Mouse (Mus musculus) stomach, postnatal 0 days (tissue): ENCODE results near the gene Zfp526. TPM values are rescaled to one million over a fixed set of nuclear protein-coding genes. Genes with fewer than 3 reads are reported as not detected.

Experiments used
- ATAC-seq: fragments of 200-750 bp; cut with Nextera tagmentation; 2 replicates; pipeline ENCODE4 v1.8.0; 2017; ENCODE audit not compliant: low FRiP score, low TSS enrichment
- DNase-seq: peaks from one replicate; pipeline ENCODE4 v3.0.0-alpha.2; 2016; ENCODE audit warnings: low spot score
- H3K27ac ChIP-seq: fragments of 300-500 bp; sonication (generic); replicated peaks from 2 replicates; pipeline ENCODE4 v1.5.1; 2014; ENCODE audit warnings: mild to moderate bottlenecking, control low read depth
- H3K27me3 ChIP-seq: fragments of 300-500 bp; sonication (generic); 2 replicates; pipeline ENCODE4 v1.6.1; 2014; ENCODE audit warnings: low read length; ENCODE audit not compliant: control insufficient read depth, insufficient read depth
- H3K36me3 ChIP-seq: fragments of 300-500 bp; sonication (generic); 2 replicates; pipeline ENCODE4 v1.6.1; 2014; ENCODE audit warnings: low read length, mixed read lengths; ENCODE audit not compliant: control insufficient read depth, insufficient read depth
- H3K4me1 ChIP-seq: fragments of 300-500 bp; sonication (generic); replicated peaks from 2 replicates; pipeline ENCODE4 v1.6.1; 2014; ENCODE audit warnings: antibody characterized with exemption; ENCODE audit not compliant: control insufficient read depth, insufficient read depth
- H3K4me2 ChIP-seq: fragments of 300-500 bp; sonication (generic); replicated peaks from 2 replicates; pipeline ENCODE4 v1.6.1; 2014; ENCODE audit warnings: low read depth, mild to moderate bottlenecking, control low read depth, moderate library complexity
- H3K4me3 ChIP-seq: fragments of 300-500 bp; sonication (generic); 2 replicates; pipeline ENCODE4 v1.5.1; 2014; ENCODE audit warnings: low read depth, low read length, control low read depth
- H3K9ac ChIP-seq: fragments of 300-500 bp; sonication (generic); 2 replicates; pipeline ENCODE4 v1.6.1; 2014; ENCODE audit warnings: mild to moderate bottlenecking, low read length, control low read depth, mixed read lengths
- H3K9me3 ChIP-seq: fragments of 300-500 bp; sonication (generic); 2 replicates; pipeline ENCODE4 v1.6.1; 2016; ENCODE audit warnings: low read length; ENCODE audit not compliant: control insufficient read depth
- CTCF ChIP-seq: IDR thresholded peaks from 2 replicates; pipeline ENCODE4 v1.5.1; 2016; ENCODE audit warnings: antibody characterized with exemption, low read depth, mild to moderate bottlenecking, moderate library complexity
- EP300 ChIP-seq: optimal IDR thresholded peaks from 2 replicates; pipeline ENCODE3; 2016; ENCODE audit warnings: antibody characterized with exemption
- WGBS: fragments of 180-500 bp; shearing (Covaris S2); extraction: QIAGEN DNeasy Blood & Tissue Kit; methylation state at CpG from one replicate; pipeline ENCODE4 v1.1.7; 2014; 5-methylcytosine and 5-hydroxymethylcytosine counted together
- polyA plus RNA-seq: library from polyadenylated mRNA; unstranded; fragments of >200 nt; fragmentation: Nextera tagmentation; extraction: Ambion mirVana; gene quantifications from 2 replicates; pipeline ENCODE4 v1.2.1, GENCODE M21; 2015

Zfp526 gene
- polyA plus RNA-seq, 1 experiment from 2014 or later = 1.1 TPM

DNA sequence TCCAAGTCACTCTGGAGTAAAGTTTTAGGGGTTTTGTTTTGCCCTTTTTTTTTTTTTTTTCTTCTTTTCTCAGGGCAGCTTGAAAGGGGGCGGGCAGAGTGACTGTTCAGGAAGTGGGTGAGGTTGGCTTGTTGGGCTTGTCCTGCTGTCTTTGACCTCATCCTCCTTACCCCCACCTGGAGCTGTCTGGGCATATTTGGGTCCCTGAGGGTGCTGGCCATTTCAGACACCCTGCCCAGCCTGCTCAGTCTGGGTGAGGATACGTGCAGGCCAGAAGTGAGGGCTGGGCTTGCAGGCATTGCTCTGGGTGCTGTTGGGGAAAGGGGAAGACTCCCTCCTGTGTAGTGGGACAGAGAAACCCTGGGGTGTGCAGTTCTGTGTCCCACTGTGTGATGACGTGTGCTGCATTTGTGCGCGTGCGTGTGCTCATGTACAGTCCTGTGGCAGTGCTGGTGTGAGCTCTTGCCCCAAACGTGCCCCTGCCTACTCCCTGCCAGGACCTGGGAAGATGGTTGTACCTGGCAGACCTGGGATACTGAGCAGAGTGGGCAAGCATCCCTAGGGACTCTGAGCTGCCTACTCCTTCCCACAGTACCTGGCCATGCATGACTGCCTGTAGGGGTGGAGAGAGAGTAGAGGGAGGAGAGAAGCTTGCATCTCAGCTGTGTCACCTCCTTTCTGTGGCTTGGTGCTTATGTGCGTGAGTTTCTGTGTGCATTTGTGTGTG is 48.5 kb downstream of the Zfp526 start:
- peaks cover 9% of the 10 kb centered on the region for H3K4me1 ChIP-seq
- no peaks in the 10 kb centered on the region for H3K9me3 ChIP-seq
- no peaks in the 10 kb centered on the region for H3K27me3 ChIP-seq
- TF ChIP-seq CTCF = no peak
- no peak for TF ChIP-seq EP300
- 61% methylated on average over 8 of the region's 8 CpGs for whole genome bisulfite sequencing
- H3K4me3 ChIP-seq = peak overlapping the region; percentile 73; the same call in 1 of the 2 replicates
- peak overlapping the region; percentile 84; the same call in 1 of the 2 replicates for H3K9ac ChIP-seq
- H3K4me2 ChIP-seq = peak overlapping the region; percentile 85
- peaks cover 15% of the 10 kb centered on the region for H3K36me3 ChIP-seq
- peak overlapping the region; percentile 83 for H3K27ac ChIP-seq
- DNase-seq (peak; percentile 17), ATAC-seq (no peak)

DNA sequence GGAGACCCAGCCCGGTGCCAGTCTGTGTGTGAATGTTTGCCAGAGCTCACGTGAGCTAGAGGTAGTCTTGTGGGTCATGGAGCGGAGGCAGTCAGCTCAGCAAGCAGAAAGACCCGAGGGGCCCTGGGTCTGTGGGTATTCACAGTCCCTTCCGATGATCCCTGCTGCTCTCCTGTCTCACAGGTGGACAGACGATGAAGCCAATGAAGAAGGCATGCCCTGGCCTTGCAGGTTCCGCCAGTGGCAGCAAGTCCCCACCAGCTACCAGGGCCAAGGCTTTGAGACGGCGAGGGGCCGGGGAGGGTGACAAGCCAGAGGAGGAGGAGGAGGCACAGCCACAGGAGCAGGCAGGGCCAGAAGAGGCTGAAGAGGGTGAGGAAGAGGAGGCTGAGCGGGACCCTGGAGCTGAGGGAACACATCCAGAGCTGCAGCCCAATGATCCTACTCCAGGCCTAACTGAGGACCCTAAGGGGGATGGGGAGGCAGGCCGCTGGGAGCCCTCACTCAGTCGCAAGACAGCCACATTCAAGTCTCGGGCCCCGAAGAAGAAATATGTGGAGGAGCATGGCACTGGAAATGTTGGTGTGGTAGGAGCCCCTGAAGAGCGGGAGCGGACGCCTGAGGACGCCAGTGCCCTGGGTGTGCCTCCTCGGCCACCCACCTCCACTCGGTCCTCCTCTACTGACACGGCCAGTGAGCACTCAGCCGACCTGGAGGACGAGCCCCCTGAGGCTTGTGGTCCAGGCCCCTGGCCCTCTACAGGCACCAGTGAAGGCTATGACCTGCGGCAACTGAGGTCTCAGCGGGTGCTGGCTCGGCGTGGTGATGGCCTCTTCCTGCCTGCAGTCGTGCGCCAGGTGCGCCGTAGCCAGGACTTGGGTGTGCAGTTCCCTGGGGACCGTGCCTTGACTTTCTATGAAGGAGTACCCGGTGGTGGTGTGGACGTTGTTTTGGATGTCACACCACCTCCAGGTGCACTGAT is 49.7 kb downstream of the Zfp526 start:
- Histone ChIP-seq H3K27me3 (no peaks in the 10 kb centered on the region), H3K36me3 (peaks cover 15% of the 10 kb centered on the region), H3K9ac (no peak overlapping the region), H3K27ac (no peak overlapping the region), H3K4me3 (no peak overlapping the region), H3K4me1 (peaks cover 9% of the 10 kb centered on the region), H3K4me2 (no peak overlapping the region), H3K9me3 (no peaks in the 10 kb centered on the region)
- DNase-seq = no peak
- ATAC-seq = no peak
- 91% methylated on average over 35 of the region's 35 CpGs for WGBS
- TF ChIP-seq CTCF = no peak
- TF ChIP-seq EP300 = no peak

DNA sequence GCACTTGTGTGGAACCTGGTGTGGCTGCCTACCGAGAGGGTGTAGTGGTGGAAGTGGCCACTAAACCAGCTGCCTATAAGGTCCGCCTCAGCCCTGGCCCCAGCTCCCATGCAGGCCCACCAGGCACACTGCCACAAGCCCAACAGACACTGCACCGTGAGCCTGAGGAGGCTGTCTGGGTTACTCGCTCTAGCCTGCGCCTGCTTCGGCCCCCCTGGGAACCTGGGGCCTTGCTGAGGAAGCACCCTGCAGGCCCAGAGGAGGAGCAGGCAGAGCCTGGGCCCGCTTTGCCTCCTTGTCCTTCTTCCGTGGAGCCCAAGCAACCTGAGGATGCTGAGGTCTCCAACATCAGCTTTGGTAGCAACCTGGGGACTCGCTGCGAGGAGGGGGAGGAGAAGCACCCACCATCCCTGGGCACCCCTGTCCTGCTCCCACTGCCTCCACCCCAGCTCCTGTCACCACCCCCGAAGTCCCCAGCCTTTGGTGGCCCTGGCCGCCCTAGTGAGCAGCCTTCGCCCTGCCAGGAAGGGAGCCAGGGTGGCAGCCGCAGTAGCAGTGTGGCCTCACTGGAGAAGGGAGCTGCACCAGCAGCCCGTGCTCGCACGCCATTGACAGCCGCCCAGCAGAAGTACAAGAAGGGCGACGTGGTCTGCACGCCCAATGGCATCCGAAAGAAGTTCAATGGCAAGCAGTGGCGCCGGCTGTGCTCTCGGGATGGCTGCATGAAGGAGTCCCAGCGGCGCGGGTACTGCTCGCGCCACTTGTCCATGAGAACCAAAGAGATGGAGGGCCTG is 50.6 kb downstream of the Zfp526 start:
- ATAC-seq (no peak), DNase-seq (no peak)
- 89% methylated on average over 29 of the region's 30 CpGs for WGBS
- Histone ChIP-seq H3K9me3 (no peaks in the 10 kb centered on the region), H3K36me3 (peaks cover 15% of the 10 kb centered on the region), H3K27ac (no peak overlapping the region), H3K27me3 (no peaks in the 10 kb centered on the region), H3K4me2 (no peak overlapping the region), H3K4me3 (no peak overlapping the region), H3K4me1 (peaks cover 8% of the 10 kb centered on the region), H3K9ac (no peak overlapping the region)
- TF ChIP-seq EP300 (no peak), CTCF (no peak)

DNA sequence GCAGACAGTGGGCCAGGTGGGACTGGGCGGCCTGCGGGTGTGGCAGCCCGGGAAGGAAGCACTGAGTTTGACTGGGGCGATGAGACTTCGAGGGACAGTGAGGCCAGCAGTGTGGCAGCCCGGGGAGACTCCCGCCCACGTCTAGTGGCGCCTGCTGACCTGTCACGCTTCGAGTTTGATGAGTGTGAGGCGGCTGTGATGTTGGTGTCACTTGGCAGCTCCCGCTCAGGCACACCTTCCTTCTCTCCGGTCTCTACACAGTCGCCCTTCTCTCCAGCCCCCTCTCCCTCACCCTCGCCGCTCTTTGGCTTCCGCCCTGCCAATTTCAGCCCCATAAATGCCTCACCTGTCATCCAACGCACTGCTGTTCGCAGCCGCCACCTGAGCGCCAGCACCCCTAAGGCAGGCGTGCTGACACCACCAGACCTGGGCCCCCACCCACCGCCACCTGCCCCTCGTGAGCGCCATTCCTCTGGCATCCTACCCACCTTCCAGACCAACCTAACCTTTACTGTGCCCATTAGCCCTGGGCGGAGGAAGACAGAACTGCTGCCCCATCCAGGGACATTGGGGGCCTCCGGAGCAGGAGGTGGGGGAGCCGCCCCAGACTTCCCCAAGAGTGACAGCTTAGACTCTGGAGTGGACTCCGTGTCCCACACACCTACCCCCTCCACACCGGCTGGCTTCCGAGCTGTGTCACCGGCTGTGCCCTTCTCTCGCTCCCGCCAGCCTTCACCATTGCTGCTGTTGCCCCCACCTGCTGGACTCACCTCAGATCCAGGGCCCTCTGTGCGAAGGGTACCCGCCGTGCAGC is 51.4 kb downstream of the Zfp526 start:
- no peak for DNase-seq

More for the DNA sequence above, 51.4 kb downstream of the Zfp526 start:
- no peak overlapping the region for H3K4me2 ChIP-seq
- H3K9ac ChIP-seq = no peak overlapping the region
- 87% methylated on average over 37 of the region's 38 CpGs for WGBS
- no peaks in the 10 kb centered on the region for H3K27me3 ChIP-seq
- peaks cover 15% of the 10 kb centered on the region for H3K36me3 ChIP-seq
- no peaks in the 10 kb centered on the region for H3K9me3 ChIP-seq
- H3K4me3 ChIP-seq = no peak overlapping the region
- TF ChIP-seq CTCF (no peak), EP300 (no peak)
- peaks cover 6% of the 10 kb centered on the region for H3K4me1 ChIP-seq
- H3K27ac ChIP-seq = no peak overlapping the region
- ATAC-seq = no peak
